Mouse (Mus musculus) T-helper 17 cell (primary cell): ENCODE measurements at regions not wholly inside any gene's neighbourhood (a gene's known extent, or its start where the extent isn't known, plus 50 kb on each side); places are given as distances from the start of the nearest gene placed in this dataset.

Experiments
- in situ Hi-C, 2 experiments: fragments of 300-600 bp; cut with MboI, MseI; formaldehyde crosslinking; loops; 1 replicate in 1 of 2; 2 replicates in 1 of 2; pipeline ENCODE4 v1.15.1; 2025; ENCODE audit warnings: high pct_unique_total_duplicates in 2 of 2

DNA sequence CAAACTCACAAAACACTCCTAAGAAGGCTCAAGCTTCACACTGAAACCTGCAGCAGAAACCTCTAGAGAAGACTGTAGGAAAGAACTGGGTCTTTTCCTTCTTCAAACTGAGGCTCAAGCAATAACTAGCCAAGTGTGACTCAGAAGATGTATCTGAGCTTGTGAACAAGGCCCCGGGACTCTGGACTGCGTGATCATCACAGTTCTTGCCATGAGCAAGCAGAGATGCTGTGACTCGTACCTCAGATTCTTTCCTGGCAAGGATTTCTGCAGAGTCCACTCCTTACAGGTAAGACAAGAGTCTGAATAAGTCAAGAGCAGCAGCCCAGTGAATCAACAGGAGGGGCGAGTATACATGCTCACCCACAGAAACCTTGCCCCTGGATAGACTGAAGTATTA, 250.5 kb upstream of the Gm26657 start:
- in situ Hi-C loops, result no loop called here

DNA sequence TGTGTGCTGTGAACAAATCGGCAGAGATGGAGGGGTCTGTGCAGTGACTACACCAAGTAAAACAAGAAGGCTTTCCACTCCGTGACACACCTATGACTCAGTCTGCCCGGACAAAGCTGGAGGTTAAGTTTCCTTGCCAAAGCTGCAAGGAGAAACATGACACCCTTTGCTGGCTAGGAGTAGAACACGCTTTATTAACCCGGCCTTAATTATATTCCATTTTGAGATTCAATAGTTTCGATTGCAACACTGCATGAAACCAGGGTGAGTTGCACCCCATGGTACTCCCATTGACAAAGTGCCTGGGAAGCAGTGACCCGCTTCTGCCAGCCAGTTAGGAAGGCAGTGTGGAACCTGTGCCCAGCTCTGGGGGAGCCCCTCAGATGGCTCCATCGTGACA, 256.2 kb upstream of the Gm26657 start:
- in situ Hi-C loops, result no loop called here

GRCm38 (mm10) chr4:56456788-56457187, 283.1 kb upstream of the Gm26657 start:
- in situ Hi-C loops, result no loop called here

- in situ Hi-C loops, result no loop called here
Observed at GRCm38 (mm10) chr4:56421575-56421974, 318.3 kb upstream of the Gm26657 start.

DNA sequence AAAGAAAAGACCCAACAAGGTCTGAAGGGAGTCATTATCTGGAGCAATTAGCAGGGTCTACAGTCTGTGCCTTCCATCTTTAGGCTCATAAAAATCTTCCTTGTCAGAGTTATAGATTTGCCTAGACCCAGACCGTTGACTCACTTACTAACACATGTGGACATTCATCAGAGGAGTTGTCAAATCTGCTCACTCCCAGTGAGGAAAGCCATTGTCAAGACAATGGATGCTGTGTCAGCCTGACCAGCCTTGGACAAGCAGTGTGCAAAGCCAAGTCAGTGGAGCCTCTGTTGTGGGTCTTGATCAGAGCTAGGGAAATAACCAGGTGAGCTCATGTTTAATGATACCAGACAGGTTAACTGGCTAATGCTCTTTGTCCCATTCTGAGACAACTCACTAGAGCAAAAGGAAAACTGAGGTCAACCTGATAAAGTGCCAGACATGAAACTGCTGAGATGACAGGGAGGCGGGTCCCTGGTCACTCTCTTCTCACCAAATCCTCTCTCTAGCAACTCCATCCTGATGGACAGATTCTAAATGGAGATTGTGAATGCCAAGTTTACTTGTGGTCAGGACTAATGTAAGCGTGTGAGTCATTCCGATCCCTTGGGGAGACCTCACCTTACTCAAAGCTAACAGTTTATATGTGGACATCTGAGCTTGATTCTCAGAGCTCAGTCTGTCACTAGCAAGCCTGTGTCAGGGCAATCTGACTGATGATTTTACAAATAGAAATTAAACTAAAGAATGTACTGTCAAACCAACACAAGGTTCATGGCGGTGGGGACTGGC, 320.6 kb upstream of the Gm26657 start:
- in situ Hi-C loops, result no loop called here

GRCm38 (mm10) chr4:56411024-56411636, 328.7 kb upstream of the Gm26657 start:
- in situ Hi-C loops, result no loop called here

DNA sequence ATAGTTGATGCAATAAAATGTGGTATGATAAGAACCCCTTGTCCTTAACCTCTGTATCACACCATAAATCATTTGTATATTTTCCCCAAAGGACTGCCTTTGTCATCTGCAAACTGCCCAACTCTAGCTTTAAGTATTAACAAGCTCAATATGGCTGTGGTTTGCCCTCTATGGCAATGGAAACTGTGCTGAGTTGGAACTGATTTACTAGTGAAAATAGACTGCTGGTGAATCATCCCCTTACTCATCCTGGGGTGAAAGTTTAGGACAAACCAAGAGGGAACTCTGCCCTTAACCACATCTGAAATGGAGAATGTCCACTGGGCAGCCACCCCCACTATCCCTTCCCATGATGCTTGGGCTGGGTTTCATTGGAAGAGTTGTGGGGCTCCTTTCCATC, 346.1 kb upstream of the Gm26657 start:
- in situ Hi-C loops, result no loop called here

GRCm38 (mm10) chr4:56387051-56387450, 352.8 kb upstream of the Gm26657 start:
- in situ Hi-C loops, result no loop called here

GRCm38 (mm10) chr4:56375745-56376144, 364.1 kb upstream of the Gm26657 start:
- in situ Hi-C loops, result no loop called here

- in situ Hi-C loops, result no loop called here
Observed at GRCm38 (mm10) chr4:56374466-56374865, 365.4 kb upstream of the Gm26657 start.

- in situ Hi-C loops, result no loop called here
Observed at GRCm38 (mm10) chr4:56373746-56374145, 366.1 kb upstream of the Gm26657 start.

DNA sequence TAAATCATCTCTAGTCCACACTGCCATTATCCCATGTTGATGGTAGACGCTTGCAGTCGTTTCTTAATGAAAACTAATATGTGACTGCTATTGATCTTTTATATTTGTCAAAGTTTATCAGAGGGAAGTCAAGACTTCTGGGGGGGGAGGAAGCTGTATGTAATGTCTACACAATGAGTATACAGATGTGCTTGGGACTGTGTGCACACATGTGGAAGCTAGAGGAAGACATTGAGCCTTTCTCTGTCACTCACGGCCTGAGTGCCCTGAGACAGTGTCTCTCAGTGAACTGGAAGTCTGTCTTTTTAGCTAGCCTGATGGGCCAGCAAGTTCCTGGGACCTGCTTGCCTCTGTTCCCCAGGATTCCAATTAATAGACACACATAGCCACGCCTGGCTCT, 366.7 kb upstream of the Gm26657 start:
- in situ Hi-C loops, result no loop called here

DNA sequence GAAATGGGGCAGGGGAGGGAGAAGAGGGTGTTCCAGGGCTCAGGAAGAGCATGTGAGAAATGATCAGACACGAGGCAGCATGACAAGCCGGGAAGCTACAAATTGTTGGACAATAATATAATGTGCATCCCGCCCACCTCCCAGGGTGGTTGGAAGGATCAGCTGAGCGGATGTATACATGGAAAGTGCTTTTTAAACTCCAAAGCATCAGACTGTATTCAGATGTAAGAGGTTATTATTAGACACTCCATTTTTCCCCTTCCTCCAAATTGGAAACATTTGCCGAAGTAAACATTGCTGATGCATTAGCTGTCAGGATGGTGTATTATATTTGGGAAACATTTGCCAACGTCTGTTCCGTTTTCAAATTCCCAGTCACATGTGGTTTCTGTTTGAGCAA, 367.2 kb upstream of the Gm26657 start:
- in situ Hi-C loops, result no loop called here

DNA sequence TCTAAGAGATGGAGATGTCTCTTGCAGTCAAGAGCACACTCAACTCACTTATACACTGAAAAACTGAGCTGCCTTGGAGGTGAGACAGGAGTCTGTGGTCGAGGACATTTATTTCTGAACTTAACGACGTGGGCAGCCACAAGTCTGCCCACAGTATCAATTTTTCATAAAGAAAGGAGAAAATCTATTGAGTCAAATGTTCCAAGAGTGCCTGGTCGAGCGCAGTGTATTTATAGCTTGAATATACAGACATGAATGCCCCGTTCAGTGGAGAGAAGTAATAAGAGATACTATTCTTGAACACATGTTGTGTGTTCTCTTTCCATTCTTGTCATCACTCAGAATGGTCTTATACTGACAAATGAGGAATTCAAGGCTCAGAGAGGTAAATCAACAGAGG, 375.3 kb upstream of the Gm26657 start:
- in situ Hi-C loops, result loop anchor here in 1 of 2 experiments (10.0 kb wide), 1 partner anchor 850 kb away; no protein-coding TSS in a partner anchor

DNA sequence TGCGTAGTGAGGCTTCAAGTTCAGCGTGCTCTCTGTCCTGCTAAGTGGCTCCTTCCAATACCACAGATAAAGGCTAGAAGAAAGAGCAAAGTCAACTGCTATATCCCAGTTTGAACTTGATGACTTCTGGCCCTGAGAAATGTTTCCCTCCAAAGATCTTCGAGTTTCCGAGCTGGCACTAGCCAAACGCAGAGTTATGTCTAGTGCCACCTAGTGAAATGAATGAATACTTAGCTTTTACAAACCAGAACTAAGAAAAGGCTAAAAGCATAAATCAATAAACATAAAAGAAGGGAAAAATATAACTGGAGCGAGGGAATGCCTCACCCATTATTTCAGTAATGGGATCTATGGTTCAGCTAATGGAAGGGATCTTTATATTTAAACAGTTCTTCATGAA, 377.7 kb upstream of the Gm26657 start:
- in situ Hi-C loops, result loop anchor here in 1 of 2 experiments (10.0 kb wide), 1 partner anchor 847 kb away; no protein-coding TSS in a partner anchor

GRCm38 (mm10) chr4:56349216-56349615, 390.7 kb upstream of the Gm26657 start:
- in situ Hi-C loops, result no loop called here

DNA sequence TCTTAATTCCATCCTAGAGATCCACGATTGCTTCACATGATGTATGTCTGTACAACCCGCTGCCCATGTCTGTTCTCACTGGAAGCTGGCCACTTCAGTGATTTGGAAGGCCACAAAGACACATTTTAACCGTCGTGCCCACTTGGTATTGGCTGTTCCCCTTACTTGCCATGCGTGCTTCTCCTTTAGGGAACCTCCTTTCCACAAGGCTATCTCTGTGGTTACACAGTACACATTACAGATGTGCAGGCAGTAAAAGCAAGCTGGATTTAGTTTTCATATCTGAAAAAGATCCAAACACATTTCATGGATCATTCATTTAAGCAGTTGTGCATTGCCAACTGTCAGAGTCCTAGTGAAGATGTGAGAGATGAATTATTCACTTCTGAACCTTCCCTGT, 414.7 kb upstream of the Gm26657 start:
- in situ Hi-C loops, result no loop called here

GRCm38 (mm10) chr4:56319134-56319533, 420.7 kb upstream of the Gm26657 start:
- in situ Hi-C loops, result loop anchor here in 1 of 2 experiments (5.0 kb wide), 1 partner anchor 217 kb away; no protein-coding TSS in a partner anchor

DNA sequence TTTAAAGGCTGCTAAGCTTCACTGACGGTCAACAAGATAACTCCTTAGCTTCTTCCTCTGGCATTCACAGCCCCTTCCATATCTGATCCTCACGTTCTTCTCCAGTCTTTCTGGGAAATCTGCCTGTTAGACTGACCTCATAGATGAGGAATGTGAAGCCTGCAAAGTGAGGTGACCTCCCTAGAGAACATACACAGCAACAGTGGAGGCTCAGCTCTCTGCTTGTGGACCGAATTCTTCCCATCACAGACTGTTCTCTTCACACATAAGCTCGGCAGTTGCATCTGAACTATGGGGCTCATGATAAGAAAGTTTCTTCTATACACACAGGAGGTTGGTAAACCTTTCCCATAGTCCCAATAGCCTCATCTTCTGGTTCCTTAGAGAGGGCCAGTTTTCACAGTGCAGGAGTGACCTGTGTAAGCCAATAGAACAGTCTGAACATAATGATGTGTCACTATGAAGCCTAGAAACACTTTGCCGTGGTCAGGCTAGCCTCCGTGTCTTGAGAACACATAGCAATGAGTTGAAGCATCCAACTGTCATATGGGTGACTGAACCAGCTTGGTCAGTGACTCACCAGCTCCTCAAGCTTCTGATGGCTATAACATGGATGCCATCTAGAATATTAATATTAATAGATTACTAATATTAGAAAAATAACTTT, 434.1 kb upstream of the Gm26657 start:
- in situ Hi-C loops, result no loop called here

- in situ Hi-C loops, result no loop called here
Observed at GRCm38 (mm10) chr4:56304275-56304674, 435.6 kb upstream of the Gm26657 start.

- in situ Hi-C loops, result no loop called here
Observed at GRCm38 (mm10) chr4:56287980-56288379, 451.9 kb upstream of the Gm26657 start.

DNA sequence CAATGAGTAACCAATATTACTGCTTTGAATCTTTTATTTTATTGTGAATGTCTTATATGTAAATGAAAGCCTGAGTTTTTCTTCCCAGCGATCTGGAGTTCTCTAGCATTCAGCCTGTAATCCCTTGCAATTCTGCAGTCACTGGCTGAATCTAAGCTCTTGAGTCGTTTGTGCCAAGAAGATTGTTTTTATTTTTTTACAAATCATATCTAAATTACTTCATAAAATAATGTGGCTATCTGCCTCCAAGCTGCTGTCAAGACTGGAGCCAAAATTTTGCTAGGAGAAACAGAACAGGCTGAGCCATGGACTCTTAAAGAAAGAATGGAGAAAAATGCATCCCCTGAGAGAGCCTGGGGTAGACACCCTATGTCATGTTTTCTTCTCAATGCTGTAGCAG, 455.4 kb upstream of the Gm26657 start:
- in situ Hi-C loops, result no loop called here

DNA sequence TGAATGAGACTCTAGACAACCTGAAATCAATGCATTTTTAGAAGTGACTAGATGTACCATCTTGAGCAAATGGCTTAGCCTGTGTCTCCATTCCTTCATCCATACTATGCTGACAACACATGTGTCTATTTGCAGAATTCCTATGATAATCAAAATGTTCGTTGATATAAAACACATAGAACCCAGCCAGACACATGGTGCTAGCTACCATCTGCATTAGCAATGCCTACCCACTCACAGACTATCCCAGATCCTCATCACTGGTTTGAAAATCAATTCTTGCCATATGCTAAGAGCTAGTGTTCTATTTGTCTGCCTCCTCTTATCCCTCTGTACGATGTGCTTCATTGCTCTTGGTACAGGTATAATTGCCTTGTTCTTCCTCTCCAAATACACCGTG, 464.0 kb upstream of the Gm26657 start:
- in situ Hi-C loops, result no loop called here
